Mouse (Mus musculus) limb, embryonic 13.5 days (tissue): ENCODE data around the gene P4htm. TPM values are rescaled to one million over a fixed set of nuclear protein-coding genes. Genes with fewer than 3 reads are reported as not detected.

ENCODE experiments used
- ATAC-seq: fragments of 200-750 bp; cut with Nextera tagmentation; 2 replicates; pipeline ENCODE4 v1.8.0; 2017; ENCODE audit warnings: low read depth, moderate number of reproducible peaks, moderate TSS enrichment; ENCODE audit not compliant: low FRiP score
- H3K27ac ChIP-seq: fragments of 300-500 bp; sonication (generic); 2 replicates; pipeline ENCODE4 v1.5.1; 2015; ENCODE audit warnings: inconsistent platforms, mild to moderate bottlenecking, moderate library complexity
- H3K27me3 ChIP-seq: fragments of 300-500 bp; sonication (generic); 2 replicates; pipeline ENCODE4 v1.6.1; 2015; ENCODE audit warnings: mild to moderate bottlenecking, inconsistent platforms
- H3K36me3 ChIP-seq: fragments of 300-500 bp; sonication (generic); 2 replicates; pipeline ENCODE4 v1.6.1; 2015; ENCODE audit warnings: inconsistent platforms, mild to moderate bottlenecking, moderate library complexity
- H3K4me1 ChIP-seq: fragments of 300-500 bp; sonication (generic); 2 replicates; pipeline ENCODE4 v1.6.1; 2015; ENCODE audit warnings: inconsistent platforms
- H3K4me2 ChIP-seq: fragments of 300-500 bp; sonication (generic); replicated peaks from 2 replicates; pipeline ENCODE4 v1.6.1; 2015; ENCODE audit warnings: inconsistent platforms, mild to moderate bottlenecking, moderate library complexity
- H3K4me3 ChIP-seq: fragments of 300-500 bp; sonication (generic); 2 replicates; pipeline ENCODE4 v1.5.1; 2015; ENCODE audit warnings: moderate library complexity, mild to moderate bottlenecking, inconsistent platforms
- H3K9ac ChIP-seq: fragments of 300-500 bp; sonication (generic); 2 replicates; pipeline ENCODE4 v1.6.1; 2015; ENCODE audit warnings: mild to moderate bottlenecking, inconsistent platforms
- H3K9me3 ChIP-seq: fragments of 300-500 bp; sonication (generic); 2 replicates; pipeline ENCODE4 v1.6.1; 2016; ENCODE audit warnings: inconsistent platforms
- WGBS: fragments of 180-500 bp; shearing (Covaris S2); methylation state at CpG from one replicate; pipeline ENCODE4 v1.1.7; 2015; 5-methylcytosine and 5-hydroxymethylcytosine counted together
- polyA plus RNA-seq: library from polyadenylated mRNA; unstranded; fragments of >200 nt; fragmentation: Nextera tagmentation; extraction: Ambion mirVana; gene quantifications from 2 replicates; pipeline ENCODE4 v1.2.1, GENCODE M21; 2015

P4htm gene
- polyA plus RNA-seq, 1 experiment from 2014 or later: 11.7 TPM

- no peaks in the 10 kb centered on the region for H3K9me3 ChIP-seq
- peak within 1 kb of the TSS; percentile 99 for H3K4me2 ChIP-seq
- peak; percentile 87 for ATAC-seq
- peak within 1 kb of the TSS; percentile 71 for H3K4me3 ChIP-seq
- peak within 1 kb of the TSS; percentile 85 for H3K27ac ChIP-seq
- peak within 1 kb of the TSS; percentile 85 for H3K9ac ChIP-seq
- peaks cover 52% of the 10 kb centered on the region for H3K36me3 ChIP-seq
- H3K4me1 ChIP-seq: peaks cover 37% of the 10 kb centered on the region
- H3K27me3 ChIP-seq: no peaks in the 10 kb centered on the region
- WGBS: under 1% methylated on average over 73 of the region's 73 CpGs
These were observed 30.4 kb downstream of the P4htm start, which contains the start of gene Ndufaf3 for GRCm38 (mm10) chr9:108566815-108567776. Gene Ndufaf3 (minus strand): TSS chr9:108567434.

GRCm38 (mm10) chr9:108565881-108566814, 31.3 kb downstream of the P4htm start:
- H3K4me1 ChIP-seq: peaks cover 45% of the 10 kb centered on the region
- H3K27me3 ChIP-seq: no peaks in the 10 kb centered on the region
- H3K9me3 ChIP-seq: no peaks in the 10 kb centered on the region
- peaks cover 51% of the 10 kb centered on the region for H3K36me3 ChIP-seq
- peak overlapping the region; percentile 85 for H3K27ac ChIP-seq
- H3K9ac ChIP-seq: peak overlapping the region; percentile 85
- 11% methylated on average over 35 of the region's 35 CpGs for WGBS
- peak overlapping the region; percentile 71 for H3K4me3 ChIP-seq
- H3K4me2 ChIP-seq: peak overlapping the region; percentile 99
- ATAC-seq: no peak

- Histone ChIP-seq H3K27ac (no peak overlapping the region), H3K9ac (no peak overlapping the region), H3K27me3 (no peaks in the 10 kb centered on the region), H3K4me3 (no peak overlapping the region), H3K36me3 (peaks cover 51% of the 10 kb centered on the region), H3K4me1 (peaks cover 37% of the 10 kb centered on the region), H3K9me3 (no peaks in the 10 kb centered on the region), H3K4me2 (no peak overlapping the region)
- no peak for ATAC-seq
- WGBS: 90% methylated on average over 7 of the region's 7 CpGs
These were observed 33.3 kb downstream of the P4htm start for GRCm38 (mm10) chr9:108564131-108564530.

DNA sequence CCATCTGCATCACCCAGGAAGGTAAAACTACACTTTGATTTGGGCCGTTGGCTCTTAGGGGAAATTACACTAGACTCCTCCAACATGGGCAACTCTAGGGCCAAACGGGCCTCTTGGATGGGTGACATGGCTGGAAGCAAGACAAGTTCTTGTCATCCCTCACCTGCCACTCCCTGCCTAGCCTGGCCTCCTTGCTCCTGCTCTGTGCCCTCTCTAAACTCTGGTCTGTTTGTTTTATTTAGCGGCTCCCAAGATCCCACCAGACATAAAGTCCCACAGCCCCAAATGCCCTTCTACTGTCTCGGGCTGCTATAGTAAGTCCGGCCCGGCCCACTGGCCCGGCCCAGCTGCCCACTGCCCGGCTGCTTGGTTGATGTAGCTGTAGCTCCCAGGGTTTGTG, 33.8 kb downstream of the P4htm start:
- Histone ChIP-seq H3K9me3 (no peaks in the 10 kb centered on the region), H3K4me1 (peaks cover 32% of the 10 kb centered on the region), H3K4me2 (no peak overlapping the region), H3K9ac (no peak overlapping the region), H3K27ac (no peak overlapping the region), H3K27me3 (no peaks in the 10 kb centered on the region), H3K36me3 (peaks cover 56% of the 10 kb centered on the region), H3K4me3 (no peak overlapping the region)
- 88% methylated on average over 8 of the region's 8 CpGs for WGBS
- no peak for ATAC-seq

GRCm38 (mm10) chr9:108560227-108560841, 37.1 kb downstream of the P4htm start, which contains the start of gene Impdh2:
Gene Impdh2 (plus strand): TSS chr9:108560286.
- Histone ChIP-seq H3K4me3 (peak within 1 kb of the TSS; percentile 60), H3K9ac (peak within 1 kb of the TSS; percentile 83), H3K27me3 (no peaks in the 10 kb centered on the region), H3K4me2 (peak within 1 kb of the TSS; percentile 85), H3K36me3 (peaks cover 80% of the 10 kb centered on the region), H3K27ac (peak within 1 kb of the TSS; percentile 49; the same call in 1 of the 2 replicates), H3K4me1 (peaks cover 13% of the 10 kb centered on the region), H3K9me3 (no peaks in the 10 kb centered on the region)
- ATAC-seq: peak; percentile 98
- under 1% methylated on average over 53 of the region's 53 CpGs for WGBS

- Histone ChIP-seq H3K36me3 (peaks cover 79% of the 10 kb centered on the region), H3K27me3 (no peaks in the 10 kb centered on the region), H3K4me1 (peaks cover 13% of the 10 kb centered on the region), H3K27ac (no peak overlapping the region; the same call in 1 of the 2 replicates), H3K4me3 (no peak overlapping the region), H3K4me2 (no peak overlapping the region), H3K9me3 (no peaks in the 10 kb centered on the region), H3K9ac (no peak overlapping the region)
- 85% methylated on average over 4 of the region's 4 CpGs for WGBS
- no peak for ATAC-seq
These were observed 38.3 kb downstream of the P4htm start for GRCm38 (mm10) chr9:108559169-108559568.

DNA sequence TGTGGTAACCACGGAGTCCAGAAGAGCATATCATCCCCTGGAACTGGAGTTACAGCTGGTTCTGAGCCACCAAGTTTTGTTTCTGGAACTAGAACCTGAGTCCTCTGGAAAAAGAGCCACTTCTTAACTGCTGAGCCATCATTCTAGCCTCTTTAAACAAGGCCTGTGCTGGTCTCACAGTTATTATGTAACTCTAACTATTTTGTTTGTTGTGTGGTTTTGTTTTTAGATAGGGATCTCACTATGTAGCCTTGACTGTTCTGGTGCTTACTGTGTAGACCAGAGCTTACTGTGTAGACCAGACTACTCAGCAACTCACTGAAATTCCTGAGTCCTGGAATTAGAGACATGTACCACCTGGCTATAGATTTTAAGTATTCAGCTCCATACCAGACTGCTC, 50.6 kb downstream of the P4htm start:
- Histone ChIP-seq H3K9ac (no peak overlapping the region), H3K27me3 (no peaks in the 10 kb centered on the region), H3K4me1 (no peaks in the 10 kb centered on the region), H3K4me3 (no peak overlapping the region), H3K4me2 (no peak overlapping the region), H3K9me3 (no peaks in the 10 kb centered on the region), H3K36me3 (peaks cover 88% of the 10 kb centered on the region), H3K27ac (no peak overlapping the region)
- ATAC-seq: no peak
- whole genome bisulfite sequencing: 95% methylated on average over 1 of the region's 1 CpGs

DNA sequence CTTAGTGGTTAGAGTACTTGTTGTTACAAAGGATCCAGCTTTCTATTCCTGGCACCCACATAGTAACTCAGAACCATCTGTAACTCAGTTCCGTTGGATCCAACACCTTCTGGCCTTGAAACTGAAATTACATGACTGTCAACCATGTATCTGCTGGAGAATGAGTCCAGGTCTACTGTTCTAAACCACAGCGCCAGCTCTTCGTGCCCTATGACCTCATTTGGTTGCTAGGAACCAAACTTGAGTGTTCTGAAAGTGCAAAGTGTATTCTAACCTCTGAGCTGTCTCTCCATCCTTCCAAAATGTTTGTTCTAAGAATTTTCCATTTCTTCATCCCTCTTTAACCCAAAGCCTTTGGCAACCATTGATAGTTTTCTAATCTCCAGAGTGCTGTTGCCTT, 51.5 kb downstream of the P4htm start:
- H3K9ac ChIP-seq: no peak overlapping the region
- WGBS: 96% methylated on average over 3 of the region's 3 CpGs
- H3K9me3 ChIP-seq: no peaks in the 10 kb centered on the region
- H3K27me3 ChIP-seq: no peaks in the 10 kb centered on the region
- no peak for ATAC-seq
- no peaks in the 10 kb centered on the region for H3K4me1 ChIP-seq
- no peak overlapping the region for H3K27ac ChIP-seq
- no peak overlapping the region for H3K4me3 ChIP-seq
- peaks cover 93% of the 10 kb centered on the region for H3K36me3 ChIP-seq
- H3K4me2 ChIP-seq: no peak overlapping the region

GRCm38 (mm10) chr9:108540846-108541245, 56.6 kb downstream of the P4htm start:
- Histone ChIP-seq H3K9me3 (no peaks in the 10 kb centered on the region), H3K36me3 (peaks cover 93% of the 10 kb centered on the region), H3K9ac (no peak overlapping the region), H3K4me2 (no peak overlapping the region), H3K27ac (no peak overlapping the region), H3K4me3 (no peak overlapping the region), H3K27me3 (no peaks in the 10 kb centered on the region), H3K4me1 (no peaks in the 10 kb centered on the region)
- no peak for ATAC-seq

DNA sequence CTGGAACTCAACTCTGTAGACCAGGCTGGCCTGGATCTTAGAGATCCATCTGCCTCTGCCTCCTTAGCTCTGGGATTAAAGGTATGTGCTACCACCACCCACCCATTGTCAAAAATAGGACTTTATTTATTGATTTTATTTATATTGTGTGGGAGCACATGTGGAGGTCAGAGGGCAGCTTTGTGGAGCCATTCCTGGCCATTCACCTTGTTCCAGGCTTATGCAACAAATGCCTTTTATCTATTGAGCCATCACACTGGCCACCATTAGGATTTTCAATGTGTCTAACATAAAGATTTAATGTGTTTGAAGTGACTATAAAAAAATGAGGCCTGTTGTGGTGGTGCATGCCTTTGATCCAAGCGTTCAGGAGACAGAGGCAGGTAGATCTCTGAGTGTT, 66.0 kb downstream of the P4htm start:
- H3K27me3 ChIP-seq: no peaks in the 10 kb centered on the region
- WGBS: 98% methylated on average over 1 of the region's 1 CpGs
- no peak overlapping the region for H3K4me3 ChIP-seq
- no peaks in the 10 kb centered on the region for H3K4me1 ChIP-seq
- H3K9ac ChIP-seq: no peak overlapping the region
- H3K36me3 ChIP-seq: peaks cover 85% of the 10 kb centered on the region
- no peaks in the 10 kb centered on the region for H3K9me3 ChIP-seq
- no peak overlapping the region for H3K27ac ChIP-seq
- no peak overlapping the region for H3K4me2 ChIP-seq
- no peak for ATAC-seq

DNA sequence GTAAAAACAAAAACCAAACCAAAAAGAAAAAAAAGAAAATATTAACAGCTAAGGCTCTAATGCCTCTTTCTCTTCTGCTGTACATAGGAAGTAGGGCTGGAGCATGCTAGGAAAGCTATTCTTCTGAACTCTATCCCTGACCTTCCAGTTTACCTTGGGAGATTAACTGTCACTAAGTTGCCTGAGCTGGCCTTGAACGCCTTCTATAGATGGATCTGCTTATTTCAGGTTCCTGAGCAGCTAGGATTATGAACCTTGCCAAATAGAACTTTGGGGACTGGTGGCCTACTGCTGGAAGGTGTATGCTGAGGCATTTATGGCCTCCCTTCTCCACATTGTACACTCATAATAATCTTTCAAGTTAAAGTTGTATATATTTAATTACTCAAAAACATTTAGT, 66.5 kb downstream of the P4htm start:
- H3K4me2 ChIP-seq: no peak overlapping the region
- H3K27ac ChIP-seq: no peak overlapping the region
- H3K9me3 ChIP-seq: no peaks in the 10 kb centered on the region
- WGBS: 90% methylated on average over 1 of the region's 1 CpGs
- no peak overlapping the region for H3K9ac ChIP-seq
- H3K4me3 ChIP-seq: no peak overlapping the region
- H3K4me1 ChIP-seq: no peaks in the 10 kb centered on the region
- no peak for ATAC-seq
- peaks cover 80% of the 10 kb centered on the region for H3K36me3 ChIP-seq
- no peaks in the 10 kb centered on the region for H3K27me3 ChIP-seq
